Mouse (Mus musculus): ENCODE data around the gene LTO1. TPM values are rescaled to one million over a fixed set of nuclear protein-coding genes. Genes with fewer than 3 reads are reported as not detected.

LTO1 gene
- polyA plus RNA-seq, 1 experiment from 2014 or later, result 27.9 TPM

GRCm38 (mm10) chr7:144934901-144935300 is 20.0 kb downstream of the LTO1 start:
- Histone ChIP-seq H3K4me2 (no peak overlapping the region), H3K36me3 (peaks cover 72% of the 10 kb centered on the region), H3K27me3 (no peaks in the 10 kb centered on the region), H3K27ac (no peak overlapping the region), H3K9ac (no peak overlapping the region), H3K9me3 (replicated peaks) (no peaks in the 10 kb centered on the region), H3K4me3 (replicated peaks) (no peak overlapping the region), H3K4me1 (peaks cover 64% of the 10 kb centered on the region)
- 72% methylated on average over 5 of the region's 5 CpGs for WGBS
- no peak for ATAC-seq (replicated peaks; ENCODE audit: low FRiP score)

GRCm38 (mm10) chr7:144935563-144935962 is 20.7 kb downstream of the LTO1 start:
- ATAC-seq (replicated peaks; ENCODE audit: low FRiP score), result no peak
- Histone ChIP-seq H3K4me2 (peak overlapping the region; percentile 89), H3K27me3 (no peaks in the 10 kb centered on the region), H3K36me3 (peaks cover 66% of the 10 kb centered on the region), H3K9me3 (replicated peaks) (no peaks in the 10 kb centered on the region), H3K9ac (0 out of 2 replicates have a peak overlapping the region, but pooled peaks have one; percentile 7), H3K27ac (peak overlapping the region; percentile 37; the same call in 1 of the 2 replicates), H3K4me3 (replicated peaks) (peak overlapping the region; percentile 73), H3K4me1 (peaks cover 68% of the 10 kb centered on the region)
- WGBS, result 57% methylated on average over 5 of the region's 5 CpGs

GRCm38 (mm10) chr7:144936311-144936880 is 21.5 kb downstream of the LTO1 start:
- WGBS, result 86% methylated on average over 4 of the region's 4 CpGs
- Histone ChIP-seq H3K4me1 (peaks cover 72% of the 10 kb centered on the region), H3K36me3 (peaks cover 58% of the 10 kb centered on the region), H3K27ac (no peak overlapping the region), H3K4me2 (peak overlapping the region; percentile 89), H3K9ac (peak overlapping the region; percentile 79; the same call in 1 of the 2 replicates), H3K27me3 (no peaks in the 10 kb centered on the region), H3K4me3 (replicated peaks) (peak overlapping the region; percentile 73), H3K9me3 (replicated peaks) (no peaks in the 10 kb centered on the region)
- ATAC-seq (replicated peaks; ENCODE audit: low FRiP score), result no peak

- H3K27ac ChIP-seq, result peak overlapping the region; percentile 97
- peak overlapping the region; percentile 73 for H3K4me3 ChIP-seq (replicated peaks)
- H3K9ac ChIP-seq, result peak overlapping the region; percentile 79
- H3K4me2 ChIP-seq, result peak overlapping the region; percentile 89
- H3K36me3 ChIP-seq, result peaks cover 49% of the 10 kb centered on the region
- 3% methylated on average over 20 of the region's 20 CpGs for WGBS
- H3K4me1 ChIP-seq, result peaks cover 78% of the 10 kb centered on the region
- H3K9me3 ChIP-seq (replicated peaks), result no peaks in the 10 kb centered on the region
- no peaks in the 10 kb centered on the region for H3K27me3 ChIP-seq
- ATAC-seq (replicated peaks; ENCODE audit: low FRiP score), result no peak; the same call in 1 of the 2 replicates
Observed at GRCm38 (mm10) chr7:144937490-144937889, 22.6 kb downstream of the LTO1 start.

GRCm38 (mm10) chr7:144937899-144938517 is 23.1 kb downstream of the LTO1 start:
- under 1% methylated on average over 39 of the region's 39 CpGs for WGBS
- H3K36me3 ChIP-seq, result peaks cover 44% of the 10 kb centered on the region
- H3K27me3 ChIP-seq, result no peaks in the 10 kb centered on the region
- H3K4me3 ChIP-seq (replicated peaks), result peak overlapping the region; percentile 73
- peak overlapping the region; percentile 97 for H3K27ac ChIP-seq
- no peaks in the 10 kb centered on the region for H3K9me3 ChIP-seq (replicated peaks)
- peak overlapping the region; percentile 89 for H3K4me2 ChIP-seq
- H3K9ac ChIP-seq, result peak overlapping the region; percentile 79
- H3K4me1 ChIP-seq, result peaks cover 78% of the 10 kb centered on the region
- ATAC-seq (replicated peaks; ENCODE audit: low FRiP score), result no peak

- Histone ChIP-seq H3K9me3 (replicated peaks) (no peaks in the 10 kb centered on the region), H3K4me1 (peaks cover 80% of the 10 kb centered on the region), H3K27me3 (no peaks in the 10 kb centered on the region), H3K4me2 (peak overlapping the region; percentile 89), H3K36me3 (peaks cover 36% of the 10 kb centered on the region), H3K9ac (peak overlapping the region; percentile 79), H3K27ac (peak overlapping the region; percentile 97), H3K4me3 (replicated peaks) (peak overlapping the region; percentile 73)
- whole genome bisulfite sequencing, result under 1% methylated on average over 32 of the region's 32 CpGs
- ATAC-seq (replicated peaks; ENCODE audit: low FRiP score), result no peak
Observed at GRCm38 (mm10) chr7:144938661-144939343, 23.9 kb downstream of the LTO1 start.

- Histone ChIP-seq H3K36me3 (peaks cover 29% of the 10 kb centered on the region), H3K4me3 (replicated peaks) (peak within 1 kb of the TSS; percentile 73), H3K4me1 (peaks cover 82% of the 10 kb centered on the region), H3K4me2 (peak within 1 kb of the TSS; percentile 89), H3K27me3 (no peaks in the 10 kb centered on the region), H3K9ac (peak within 1 kb of the TSS; percentile 79), H3K27ac (peak within 1 kb of the TSS; percentile 97), H3K9me3 (replicated peaks) (no peaks in the 10 kb centered on the region)
- WGBS, result under 1% methylated on average over 39 of the region's 45 CpGs
- peak; percentile 62 for ATAC-seq (replicated peaks; ENCODE audit: low FRiP score)
Observed at GRCm38 (mm10) chr7:144939344-144940002, 24.6 kb downstream of the LTO1 start, which contains the start of gene Ccnd1. Gene Ccnd1, minus strand, starts transcription at chr7:144939925.

GRCm38 (mm10) chr7:144940003-144940571 is 25.2 kb downstream of the LTO1 start:
- H3K9ac ChIP-seq, result peak overlapping the region; percentile 79
- under 1% methylated on average over 22 of the region's 22 CpGs for WGBS
- peak; percentile 22 for ATAC-seq (replicated peaks; ENCODE audit: low FRiP score)

GRCm38 (mm10) chr7:144940585-144940984 is 25.7 kb downstream of the LTO1 start:
- WGBS, result under 1% methylated on average over 11 of the region's 11 CpGs
- H3K4me3 ChIP-seq (replicated peaks), result peak overlapping the region; percentile 73
- H3K4me2 ChIP-seq, result peak overlapping the region; percentile 89
- no peaks in the 10 kb centered on the region for H3K9me3 ChIP-seq (replicated peaks)
- H3K27me3 ChIP-seq, result no peaks in the 10 kb centered on the region
- peak overlapping the region; percentile 97 for H3K27ac ChIP-seq
- peaks cover 18% of the 10 kb centered on the region for H3K36me3 ChIP-seq
- peaks cover 80% of the 10 kb centered on the region for H3K4me1 ChIP-seq
- ATAC-seq (replicated peaks; ENCODE audit: low FRiP score), result no peak
- H3K9ac ChIP-seq, result no peak overlapping the region; the same call in 1 of the 2 replicates

More at GRCm38 (mm10) chr7:144940003-144940571, 25.2 kb downstream of the LTO1 start:
- Histone ChIP-seq H3K9me3 (replicated peaks) (no peaks in the 10 kb centered on the region), H3K36me3 (peaks cover 23% of the 10 kb centered on the region), H3K4me1 (peaks cover 82% of the 10 kb centered on the region), H3K4me3 (replicated peaks) (peak overlapping the region; percentile 73), H3K27ac (peak overlapping the region; percentile 97), H3K4me2 (peak overlapping the region; percentile 89), H3K27me3 (no peaks in the 10 kb centered on the region)

GRCm38 (mm10) chr7:144941242-144941831 is 26.4 kb downstream of the LTO1 start:
- Histone ChIP-seq H3K4me3 (replicated peaks) (peak overlapping the region; percentile 73), H3K9me3 (replicated peaks) (no peaks in the 10 kb centered on the region), H3K27me3 (no peaks in the 10 kb centered on the region), H3K4me2 (peak overlapping the region; percentile 89), H3K36me3 (peaks cover 11% of the 10 kb centered on the region), H3K4me1 (peaks cover 74% of the 10 kb centered on the region), H3K27ac (peak overlapping the region; percentile 97), H3K9ac (peak overlapping the region; percentile 37)
- peak; percentile 87 for ATAC-seq (replicated peaks; ENCODE audit: low FRiP score)
- under 1% methylated on average over 39 of the region's 39 CpGs for WGBS

Data from kidney, embryonic 15.5 days (tissue).